Mouse (Mus musculus) forebrain, embryonic 12.5 days (tissue): ENCODE data around the gene Ube2cbp. TPM values are rescaled to one million over a fixed set of nuclear protein-coding genes. Genes with fewer than 3 reads are reported as not detected.

Source experiments
- ATAC-seq: fragments of 200-750 bp; cut with Nextera tagmentation; 2 replicates; pipeline ENCODE4 v1.8.0; 2017; ENCODE audit warnings: moderate TSS enrichment; ENCODE audit not compliant: low FRiP score
- H3K27ac ChIP-seq: fragments of 300-500 bp; sonication (generic); 2 replicates; pipeline ENCODE4 v1.5.1; 2016; ENCODE audit warnings: mild to moderate bottlenecking
- H3K27me3 ChIP-seq: fragments of 300-500 bp; sonication (generic); 2 replicates; pipeline ENCODE4 v1.6.1; 2016; ENCODE audit warnings: mild to moderate bottlenecking
- H3K36me3 ChIP-seq: fragments of 300-500 bp; sonication (generic); replicated peaks from 2 replicates; pipeline ENCODE4 v1.6.1; 2016; ENCODE audit warnings: mild to moderate bottlenecking
- H3K4me1 ChIP-seq: fragments of 300-500 bp; sonication (generic); 2 replicates; pipeline ENCODE4 v1.6.1; 2016
- H3K4me2 ChIP-seq: fragments of 300-500 bp; sonication (generic); 2 replicates; pipeline ENCODE4 v1.6.1; 2016; ENCODE audit warnings: mild to moderate bottlenecking, moderate library complexity
- H3K4me3 ChIP-seq: fragments of 300-500 bp; sonication (generic); replicated peaks from 2 replicates; pipeline ENCODE4 v1.5.1; 2016; ENCODE audit warnings: mild to moderate bottlenecking
- H3K9ac ChIP-seq: fragments of 300-500 bp; sonication (generic); 2 replicates; pipeline ENCODE4 v1.6.1; 2016; ENCODE audit warnings: mild to moderate bottlenecking
- H3K9me3 ChIP-seq: fragments of 300-500 bp; sonication (generic); 2 replicates; pipeline ENCODE4 v1.6.1; 2016
- WGBS: fragments of 180-500 bp; shearing (Covaris S2); methylation state at CpG from one replicate; pipeline ENCODE4 v1.1.7; 2016; 5-methylcytosine and 5-hydroxymethylcytosine counted together
- polyA plus RNA-seq: library from polyadenylated mRNA; unstranded; fragments of >200 nt; fragmentation: Nextera tagmentation; extraction: Ambion mirVana; gene quantifications from 2 replicates; pipeline ENCODE4 v1.2.1, GENCODE M21; 2016

Gene Ube2cbp
- polyA plus RNA-seq, 1 experiment from 2014 or later, result 6.9 TPM

DNA sequence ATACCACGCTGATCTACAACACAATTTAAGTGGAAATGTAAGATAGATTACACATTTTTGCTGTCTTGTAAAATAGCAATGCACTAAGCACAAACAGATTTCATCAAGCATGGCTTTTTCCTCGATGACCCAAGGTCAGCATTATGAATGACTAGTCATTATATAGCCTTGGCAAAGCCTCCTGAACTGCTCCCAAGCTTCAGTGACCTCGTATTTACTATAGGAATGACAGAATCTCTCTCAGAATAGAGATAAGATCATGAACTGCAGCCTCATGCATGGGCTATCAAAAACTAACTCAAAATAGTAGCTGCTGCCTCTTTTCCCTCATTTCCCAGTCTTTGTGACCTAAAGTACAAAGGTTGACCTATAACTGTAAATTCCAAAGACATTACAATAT lies 128.4 kb downstream of the Ube2cbp start:
- Histone ChIP-seq H3K4me3 (no peak overlapping the region), H3K4me2 (no peak overlapping the region), H3K27ac (no peak overlapping the region), H3K9me3 (no peaks in the 10 kb centered on the region), H3K4me1 (no peaks in the 10 kb centered on the region; the same call in 1 of the 2 replicates), H3K36me3 (no peaks in the 10 kb centered on the region), H3K9ac (no peak overlapping the region), H3K27me3 (no peaks in the 10 kb centered on the region)
- no peak for ATAC-seq
- WGBS, result 74% methylated on average over 3 of the region's 3 CpGs

DNA sequence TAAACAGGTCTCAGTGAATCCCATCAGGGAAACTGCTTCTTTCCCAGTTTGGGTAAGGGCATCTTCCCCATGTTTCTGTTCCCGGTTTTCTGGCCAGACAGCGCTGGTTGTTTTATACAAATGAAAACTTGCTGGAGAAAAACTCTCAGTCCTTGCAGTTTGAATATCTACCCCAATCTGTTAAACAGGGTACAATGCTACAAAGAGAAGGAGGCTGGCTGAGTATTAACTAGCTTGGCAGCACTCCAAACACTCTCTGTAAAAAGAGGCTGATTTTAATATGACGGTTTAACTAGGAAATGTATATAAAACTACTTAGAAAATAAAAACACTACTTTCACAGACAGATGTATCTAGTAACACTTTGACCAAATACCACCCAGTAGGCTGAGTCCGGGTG lies 129.2 kb downstream of the Ube2cbp start:
- Histone ChIP-seq H3K27ac (0 out of 2 replicates have a peak overlapping the region, but pooled peaks have one; percentile 8), H3K9me3 (no peaks in the 10 kb centered on the region), H3K36me3 (no peaks in the 10 kb centered on the region), H3K27me3 (no peaks in the 10 kb centered on the region), H3K4me3 (no peak overlapping the region), H3K4me2 (no peak overlapping the region), H3K4me1 (peaks cover 2% of the 10 kb centered on the region), H3K9ac (no peak overlapping the region)
- no peak for ATAC-seq
- WGBS, result 64% methylated on average over 4 of the region's 4 CpGs

DNA sequence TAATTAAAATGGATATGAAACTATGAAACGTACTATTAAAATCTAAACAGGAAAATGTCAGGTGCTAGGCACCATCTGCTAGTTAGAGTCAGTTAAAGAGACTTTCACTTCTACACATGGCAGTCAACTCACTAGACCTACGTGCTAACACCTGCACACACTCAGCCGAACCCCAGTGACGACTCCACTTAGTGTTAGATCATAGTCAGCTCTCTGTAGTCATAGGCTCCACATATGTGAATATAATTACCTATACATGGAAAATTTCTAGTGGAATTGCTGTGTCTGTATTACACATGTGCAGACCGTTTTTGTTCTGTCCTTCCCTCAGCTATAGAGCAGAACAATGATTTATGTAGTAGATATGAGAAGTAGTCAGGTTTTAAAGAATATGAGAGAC lies 130.4 kb downstream of the Ube2cbp start:
- Histone ChIP-seq H3K27ac (no peak overlapping the region), H3K9ac (no peak overlapping the region), H3K4me2 (no peak overlapping the region), H3K36me3 (no peaks in the 10 kb centered on the region), H3K9me3 (no peaks in the 10 kb centered on the region), H3K27me3 (no peaks in the 10 kb centered on the region), H3K4me3 (no peak overlapping the region), H3K4me1 (peaks cover 9% of the 10 kb centered on the region)
- 88% methylated on average over 5 of the region's 5 CpGs for WGBS
- ATAC-seq, result no peak

DNA sequence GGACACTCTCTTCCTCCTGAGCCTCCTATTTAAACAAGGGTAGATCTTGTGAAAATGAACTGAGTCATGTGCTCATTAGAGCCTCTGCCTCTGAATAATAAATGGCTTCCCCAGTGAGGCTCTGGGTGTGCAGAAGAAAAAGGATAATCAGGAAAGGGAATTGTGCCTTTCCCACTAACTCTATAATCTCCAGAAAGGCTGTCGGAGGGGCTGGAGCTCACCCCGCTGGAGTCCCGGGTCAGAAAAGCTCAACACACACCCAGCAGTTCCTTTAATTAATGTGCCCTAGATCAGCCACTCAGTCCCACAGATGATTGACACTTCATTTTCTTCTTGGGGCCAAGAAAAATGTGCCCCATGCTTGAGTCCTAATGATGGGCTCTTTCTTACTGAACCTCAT lies 134.2 kb downstream of the Ube2cbp start:
- Histone ChIP-seq H3K4me2 (no peak overlapping the region), H3K9ac (no peak overlapping the region), H3K27me3 (0 out of 2 replicates have a peak, but pooled peaks cover 3% of the 10 kb centered on the region), H3K4me3 (no peak overlapping the region), H3K27ac (0 out of 2 replicates have a peak overlapping the region, but pooled peaks have one; percentile 5), H3K36me3 (no peaks in the 10 kb centered on the region), H3K4me1 (peaks cover 9% of the 10 kb centered on the region), H3K9me3 (no peaks in the 10 kb centered on the region)
- ATAC-seq, result peak; percentile 64; the same call in 1 of the 2 replicates
- WGBS, result 17% methylated on average over 3 of the region's 3 CpGs

DNA sequence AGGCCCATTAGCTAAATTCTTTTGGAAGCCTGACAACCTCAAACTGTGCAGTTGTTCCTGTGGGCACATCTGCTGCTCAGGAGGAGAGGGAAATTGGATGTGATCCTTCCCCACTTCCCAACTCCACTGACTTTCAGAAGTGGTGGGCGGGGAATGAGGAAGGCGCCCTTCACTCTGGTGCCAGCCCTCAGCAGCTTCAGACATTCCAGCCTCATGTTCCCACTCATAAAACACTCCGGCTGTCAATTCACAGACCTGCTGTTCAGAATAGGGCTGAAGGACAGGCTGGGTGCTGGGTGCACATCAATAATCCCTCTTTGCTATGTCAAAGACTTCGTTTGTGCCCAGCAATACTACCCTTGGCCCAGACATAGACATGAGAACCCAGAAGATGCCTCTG lies 136.5 kb downstream of the Ube2cbp start:
- no peak overlapping the region for H3K4me2 ChIP-seq
- peaks cover 9% of the 10 kb centered on the region for H3K4me1 ChIP-seq
- no peak overlapping the region for H3K9ac ChIP-seq
- no peak for ATAC-seq
- no peak overlapping the region for H3K4me3 ChIP-seq
- H3K9me3 ChIP-seq, result no peaks in the 10 kb centered on the region
- H3K27ac ChIP-seq, result no peak overlapping the region
- 0 out of 2 replicates have a peak, but pooled peaks cover 3% of the 10 kb centered on the region for H3K27me3 ChIP-seq
- WGBS, result 85% methylated on average over 4 of the region's 4 CpGs
- no peaks in the 10 kb centered on the region for H3K36me3 ChIP-seq

DNA sequence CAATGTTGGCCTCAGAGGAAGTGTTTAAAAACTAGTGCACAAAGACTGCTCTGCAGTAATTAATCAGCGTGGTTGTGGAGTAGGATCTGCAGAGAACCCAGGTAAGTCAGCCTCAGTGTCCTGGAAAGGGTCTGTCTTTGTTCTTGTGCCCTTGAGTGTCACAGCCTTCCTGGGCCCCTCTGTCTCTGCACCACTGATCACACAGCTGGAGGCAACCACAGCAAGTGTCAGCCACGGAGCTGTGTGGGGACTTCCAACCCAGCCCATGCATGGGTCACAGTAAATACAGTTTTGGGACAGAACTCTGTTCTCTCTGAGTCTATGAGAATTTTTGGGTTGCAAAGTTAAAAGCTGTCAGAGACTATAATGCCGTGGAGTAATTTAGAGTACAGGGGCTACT lies 137.4 kb downstream of the Ube2cbp start:
- H3K9me3 ChIP-seq, result no peaks in the 10 kb centered on the region
- 59% methylated on average over 3 of the region's 3 CpGs for WGBS
- ATAC-seq, result no peak
- H3K4me3 ChIP-seq, result no peak overlapping the region
- H3K4me2 ChIP-seq, result no peak overlapping the region
- no peak overlapping the region for H3K9ac ChIP-seq
- H3K4me1 ChIP-seq, result peaks cover 9% of the 10 kb centered on the region
- H3K36me3 ChIP-seq, result no peaks in the 10 kb centered on the region
- H3K27ac ChIP-seq, result no peak overlapping the region
- H3K27me3 ChIP-seq, result 0 out of 2 replicates have a peak, but pooled peaks cover 3% of the 10 kb centered on the region

DNA sequence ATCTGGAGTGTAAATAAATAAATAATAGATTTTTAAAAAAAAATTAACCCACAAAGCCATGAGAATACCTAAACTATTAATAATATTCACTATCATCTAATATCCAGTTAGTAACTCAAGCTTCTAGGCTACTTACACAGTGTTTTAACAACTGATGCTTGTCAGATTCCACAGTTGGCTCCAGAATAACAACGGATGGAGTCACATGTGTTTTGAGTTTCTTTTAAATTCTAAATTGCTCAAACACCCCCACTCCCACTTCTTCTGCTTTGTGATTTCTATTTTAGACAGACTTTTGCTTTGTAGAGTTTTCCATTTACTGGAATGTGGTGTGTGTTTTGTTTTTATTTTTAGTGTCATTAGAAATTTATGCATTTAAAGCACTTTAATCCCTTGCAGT lies 140.0 kb downstream of the Ube2cbp start:
- H3K4me1 ChIP-seq, result no peaks in the 10 kb centered on the region
- H3K9me3 ChIP-seq, result no peaks in the 10 kb centered on the region
- H3K27me3 ChIP-seq, result 0 out of 2 replicates have a peak, but pooled peaks cover 3% of the 10 kb centered on the region
- H3K9ac ChIP-seq, result no peak overlapping the region
- no peak overlapping the region for H3K27ac ChIP-seq
- H3K4me2 ChIP-seq, result no peak overlapping the region
- H3K4me3 ChIP-seq, result no peak overlapping the region
- 79% methylated on average over 1 of the region's 1 CpGs for WGBS
- ATAC-seq, result no peak
- H3K36me3 ChIP-seq, result no peaks in the 10 kb centered on the region

DNA sequence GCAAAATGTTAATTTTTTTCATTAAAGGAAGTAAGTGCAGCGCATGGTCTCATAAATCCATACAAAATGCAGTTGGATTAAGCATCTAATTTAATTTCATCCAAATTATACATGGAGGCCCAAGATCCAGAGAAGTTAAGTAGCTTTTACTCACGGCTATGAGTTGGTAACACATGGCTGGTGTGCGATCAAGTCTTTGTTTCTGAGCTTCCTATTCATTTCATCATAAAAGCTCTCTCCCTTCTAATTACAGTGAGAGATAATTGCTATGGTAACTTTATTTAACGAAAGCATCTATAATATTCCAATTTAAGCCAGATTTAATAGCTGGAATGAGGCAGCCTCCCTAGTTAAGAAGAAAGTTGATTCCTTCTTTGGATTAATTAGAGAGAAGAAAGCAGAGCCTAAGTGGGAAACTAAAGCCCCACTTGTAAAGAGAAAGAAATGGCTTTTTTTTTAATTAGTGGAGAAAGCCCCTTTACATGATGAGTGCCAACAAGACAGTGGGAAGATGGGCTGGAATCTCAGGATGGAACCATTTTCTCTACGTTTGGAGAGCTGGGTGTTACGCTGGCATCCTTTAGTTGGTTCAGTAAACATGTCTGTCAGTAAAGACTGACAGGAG lies 145.1 kb downstream of the Ube2cbp start:
- Histone ChIP-seq H3K36me3 (no peaks in the 10 kb centered on the region), H3K9me3 (no peaks in the 10 kb centered on the region), H3K9ac (no peak overlapping the region), H3K4me1 (no peaks in the 10 kb centered on the region), H3K27ac (no peak overlapping the region), H3K27me3 (no peaks in the 10 kb centered on the region), H3K4me2 (no peak overlapping the region), H3K4me3 (no peak overlapping the region)
- 45% methylated on average over 6 of the region's 6 CpGs for WGBS
- ATAC-seq, result peak; percentile 42; the same call in 1 of the 2 replicates

DNA sequence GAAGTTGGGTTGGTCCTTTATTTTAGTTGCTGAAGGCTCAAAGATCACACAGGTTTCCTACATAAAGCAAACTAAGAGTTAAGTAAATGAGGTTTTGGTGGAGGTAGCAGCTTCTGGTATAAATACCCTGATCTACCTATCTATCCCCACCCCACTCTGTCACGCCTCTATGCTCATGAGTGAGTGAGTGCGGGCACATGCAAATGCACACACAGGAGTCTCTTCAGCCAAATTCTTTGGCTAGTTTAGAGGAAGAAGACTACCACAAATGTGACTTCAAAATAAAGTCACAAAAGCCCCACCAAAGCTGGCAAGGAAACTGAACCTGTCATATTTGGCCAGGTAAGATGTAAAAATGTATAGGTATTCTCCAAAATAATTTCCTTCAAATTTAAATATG lies 149.1 kb downstream of the Ube2cbp start:
- no peaks in the 10 kb centered on the region for H3K4me1 ChIP-seq
- 92% methylated on average over 2 of the region's 2 CpGs for WGBS
- H3K36me3 ChIP-seq, result no peaks in the 10 kb centered on the region
- H3K9ac ChIP-seq, result no peak overlapping the region
- no peak overlapping the region for H3K4me3 ChIP-seq
- no peak overlapping the region for H3K4me2 ChIP-seq
- no peak for ATAC-seq
- peaks cover 4% of the 10 kb centered on the region; the same call in 1 of the 2 replicates for H3K9me3 ChIP-seq
- no peaks in the 10 kb centered on the region for H3K27me3 ChIP-seq
- H3K27ac ChIP-seq, result no peak overlapping the region

DNA sequence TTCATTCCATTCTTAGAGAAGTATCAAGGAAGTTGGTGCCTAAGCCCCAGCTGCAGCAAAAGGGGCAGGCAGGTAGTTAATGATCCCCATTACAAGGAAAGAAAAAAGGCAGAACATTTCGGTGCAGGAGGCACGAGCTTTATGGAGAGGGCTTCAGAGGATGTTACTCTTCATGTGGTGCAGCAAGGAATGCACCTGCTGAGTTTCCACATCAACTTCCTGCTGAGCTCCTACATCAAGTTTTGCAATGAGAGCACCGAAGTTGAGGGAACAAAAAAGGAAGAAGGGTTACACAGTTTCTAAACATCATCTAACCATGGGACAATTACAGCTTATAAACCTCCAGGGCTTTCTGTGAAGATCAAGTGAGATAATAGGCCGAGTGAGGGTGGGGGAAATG lies 156.1 kb downstream of the Ube2cbp start:
- Histone ChIP-seq H3K9me3 (peaks cover 4% of the 10 kb centered on the region; the same call in 1 of the 2 replicates), H3K36me3 (no peaks in the 10 kb centered on the region), H3K4me1 (no peaks in the 10 kb centered on the region), H3K4me2 (no peak overlapping the region), H3K4me3 (no peak overlapping the region), H3K27me3 (no peaks in the 10 kb centered on the region), H3K27ac (no peak overlapping the region), H3K9ac (no peak overlapping the region)
- 44% methylated on average over 4 of the region's 4 CpGs for WGBS
- ATAC-seq, result no peak

DNA sequence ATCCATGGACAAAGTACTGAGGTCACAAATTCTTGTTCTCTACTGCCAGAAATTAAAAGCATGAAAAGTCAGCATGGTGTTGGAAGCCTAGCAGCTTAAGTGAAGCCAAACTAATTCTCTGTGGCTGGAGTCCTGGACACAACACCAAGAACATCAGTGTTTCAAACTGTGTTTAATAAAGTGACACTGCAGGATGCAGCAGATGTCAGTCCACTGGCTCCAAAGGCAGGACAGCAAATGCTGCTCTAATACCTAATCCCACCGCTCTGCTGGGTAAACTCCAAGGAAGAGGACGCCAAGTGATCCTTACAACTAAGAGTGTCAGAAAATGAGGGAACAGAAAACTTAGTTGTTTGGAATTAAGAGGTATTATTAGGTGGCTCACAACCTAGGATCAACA lies 158.2 kb downstream of the Ube2cbp start:
- H3K36me3 ChIP-seq, result no peaks in the 10 kb centered on the region
- no peaks in the 10 kb centered on the region for H3K4me1 ChIP-seq
- no peak overlapping the region for H3K9ac ChIP-seq
- no peak overlapping the region for H3K4me3 ChIP-seq
- H3K27me3 ChIP-seq, result no peaks in the 10 kb centered on the region
- no peaks in the 10 kb centered on the region for H3K9me3 ChIP-seq
- H3K27ac ChIP-seq, result no peak overlapping the region
- no peak for ATAC-seq
- 90% methylated on average over 2 of the region's 2 CpGs for WGBS
- H3K4me2 ChIP-seq, result no peak overlapping the region

DNA sequence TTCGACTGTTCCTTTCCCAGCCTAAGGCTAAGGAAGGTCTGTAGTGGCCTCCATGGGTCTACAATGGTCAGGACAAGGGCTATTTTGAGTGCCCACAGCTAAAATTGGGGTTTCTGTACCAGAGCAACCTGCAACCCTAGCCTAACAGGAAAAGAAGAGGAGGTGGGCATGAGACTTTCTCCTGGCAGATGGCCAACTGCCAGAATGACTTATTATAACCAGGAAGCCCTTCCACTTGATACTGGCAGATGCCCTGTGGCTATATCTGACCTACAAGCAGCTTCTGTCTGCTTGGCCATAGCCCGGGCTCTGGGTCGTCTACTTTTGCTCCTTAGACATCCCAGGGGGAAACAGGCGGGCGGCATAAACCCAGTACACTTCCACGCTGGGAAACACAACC lies 163.3 kb downstream of the Ube2cbp start:
- Histone ChIP-seq H3K9me3 (no peaks in the 10 kb centered on the region), H3K4me2 (no peak overlapping the region), H3K4me3 (no peak overlapping the region), H3K9ac (no peak overlapping the region), H3K27me3 (no peaks in the 10 kb centered on the region), H3K36me3 (no peaks in the 10 kb centered on the region), H3K27ac (no peak overlapping the region), H3K4me1 (peaks cover 20% of the 10 kb centered on the region)
- 91% methylated on average over 6 of the region's 6 CpGs for WGBS
- ATAC-seq, result no peak

DNA sequence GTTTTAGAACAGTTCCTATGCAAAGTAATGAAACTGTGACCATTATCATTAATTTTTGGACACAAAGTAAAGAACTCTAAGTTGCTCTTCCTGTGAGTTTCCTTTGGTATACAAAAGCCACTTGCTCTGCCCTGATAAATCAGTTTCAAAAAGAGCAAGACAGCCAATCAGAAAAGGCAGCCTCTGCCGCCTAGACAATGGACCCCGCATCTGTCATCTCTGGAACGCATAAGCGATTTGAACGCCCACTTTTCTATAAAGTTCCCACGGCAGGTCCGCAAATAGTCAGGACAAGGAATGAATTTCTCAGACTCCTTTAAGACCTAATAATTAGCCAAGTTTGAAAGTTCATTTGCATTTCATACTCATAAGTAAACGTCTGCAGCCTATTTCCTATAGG lies 166.2 kb downstream of the Ube2cbp start:
- Histone ChIP-seq H3K36me3 (no peaks in the 10 kb centered on the region), H3K9me3 (no peaks in the 10 kb centered on the region), H3K27ac (no peak overlapping the region), H3K27me3 (no peaks in the 10 kb centered on the region), H3K9ac (no peak overlapping the region), H3K4me1 (peaks cover 20% of the 10 kb centered on the region), H3K4me2 (no peak overlapping the region), H3K4me3 (no peak overlapping the region)
- ATAC-seq, result no peak
- WGBS, result 42% methylated on average over 8 of the region's 8 CpGs
